ENCODE assay signal across 8 mouse cellular contexts in genomic region chr12:100936116-100936515, GRCm38 (mm10). TPM values are rescaled to one million over a fixed set of nuclear protein-coding genes. Genes with fewer than 3 reads are reported as not detected.
DNase-seq lines count a peak whose midpoint lies in the region; ATAC-seq lines count a peak whose summit lies in the region.

No protein-coding gene starts in this region.

- no peak overlapping the region for H3K4me2 ChIP-seq in limb, embryonic 13.5 days (replicated peaks)
- no peak overlapping the region for H3K4me2 ChIP-seq in midbrain, embryonic 16.5 days (ENCODE audit: low read length)

- no peak overlapping the region for H3K4me3 ChIP-seq in limb, embryonic 13.5 days
- H3K4me3 ChIP-seq in midbrain, embryonic 16.5 days (ENCODE audit: low read depth, low read length) = no peak overlapping the region

- H3K9me3 ChIP-seq in limb, embryonic 13.5 days = no peaks in the 10 kb centered on the region
- H3K9me3 ChIP-seq in midbrain, embryonic 16.5 days (replicated peaks; ENCODE audit: control insufficient read depth, low read length, poor library complexity, severe bottlenecking) = no peaks in the 10 kb centered on the region

- H3K4me1 ChIP-seq in limb, embryonic 13.5 days = peaks cover 13% of the 10 kb centered on the region
- no peaks in the 10 kb centered on the region for H3K4me1 ChIP-seq in midbrain, embryonic 16.5 days (ENCODE audit: control insufficient read depth, insufficient read depth, low read length)

- ATAC-seq in limb, embryonic 13.5 days (ENCODE audit: low FRiP score, low read depth) = 0 out of 2 replicates have a peak, but pooled peaks have one; percentile 46
- peak; percentile 61 for ATAC-seq in midbrain, embryonic 16.5 days

- DNase-seq in 416B (ENCODE audit: low read depth) = peak; percentile 70
- peak; percentile 70 for DNase-seq in adrenal gland, adult 2 months
- peak; percentile 80 for DNase-seq in embryo, embryonic 11 days
- DNase-seq in gastrocnemius, postnatal 4 days (ENCODE audit: low spot score in 2 of 2) = peak; percentile 48 to 65
- peak; percentile 81 for DNase-seq in kidney, adult 9 months
- peak; percentile 57 to 75 for DNase-seq in spleen, postnatal 36 days (ENCODE audit: low spot score in 2 of 2)

- WGBS in limb, embryonic 13.5 days = 22% methylated on average over 2 of the region's 2 CpGs
- 13% methylated on average over 2 of the region's 2 CpGs for WGBS in midbrain, embryonic 16.5 days

- H3K27ac ChIP-seq in limb, embryonic 13.5 days = no peak overlapping the region
- H3K27ac ChIP-seq in midbrain, embryonic 16.5 days (ENCODE audit: low read length) = no peak overlapping the region

- H3K9ac ChIP-seq in limb, embryonic 13.5 days = no peak overlapping the region
- no peak overlapping the region for H3K9ac ChIP-seq in midbrain, embryonic 16.5 days (ENCODE audit: low read depth, low read length)

- H3K36me3 ChIP-seq in limb, embryonic 13.5 days = 0 out of 2 replicates have a peak, but pooled peaks cover 4% of the 10 kb centered on the region
- H3K36me3 ChIP-seq in midbrain, embryonic 16.5 days (ENCODE audit: control insufficient read depth, insufficient read depth, low read length) = peaks cover 28% of the 10 kb centered on the region

- H3K27me3 ChIP-seq in limb, embryonic 13.5 days = no peaks in the 10 kb centered on the region
- no peaks in the 10 kb centered on the region for H3K27me3 ChIP-seq in midbrain, embryonic 16.5 days (ENCODE audit: control insufficient read depth, insufficient read depth, low read depth, low read length)

RNA-seq across cellular contexts. Expression of gene Gpr68, which starts 28.1 kb away (rescaled TPM):
- 1 to 10 TPM in 1 of 2 experiments, under 1 TPM in 1; 0.52 to 1.2 TPM for total RNA-seq in adrenal gland, adult 2 months (2021)
- 1.4 and 2.1 TPM in 2 replicates for polyA plus RNA-seq in adrenal gland, adult 2 months (2012; rRNA removed)
- under 1 TPM; 0.23 to 0.49 TPM for total RNA-seq in gastrocnemius, postnatal 4 days (2021)
- polyA plus RNA-seq in limb, embryonic 13.5 days (2015; fragmentation: Nextera tagmentation; extraction: Ambion mirVana) = 0.25 and 0.29 TPM in 2 replicates
- polyA plus RNA-seq in midbrain, embryonic 16.5 days (2015; fragmentation: Nextera tagmentation; extraction: Ambion mirVana) = 6.2 and 6.3 TPM in 2 replicates
